ENCODE assay signal across 8 mouse cellular contexts in the genomic region with DNA sequence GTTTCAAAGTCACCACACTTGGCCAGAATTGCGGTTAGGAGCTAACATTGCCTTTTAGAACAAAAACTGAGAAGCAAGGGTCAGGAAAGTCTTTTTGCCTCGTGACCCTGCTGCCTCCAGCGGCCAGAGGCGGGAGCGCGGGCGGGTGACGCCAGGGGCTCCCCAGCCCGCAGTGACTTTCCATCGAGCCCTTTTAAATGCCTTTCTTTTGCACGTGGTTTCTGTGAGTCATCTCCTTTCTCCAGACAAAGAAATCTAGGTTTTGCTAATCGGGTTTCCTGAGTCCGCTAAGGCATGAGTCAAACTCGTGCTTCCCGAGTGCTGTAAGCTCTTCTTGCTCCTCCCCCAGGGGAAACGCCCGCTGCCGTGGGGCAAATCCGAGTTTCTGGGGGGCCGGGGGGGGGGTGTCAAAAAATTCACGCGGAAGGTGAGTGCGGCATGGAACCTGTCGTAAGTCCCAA. TPM values are rescaled to one million over a fixed set of nuclear protein-coding genes. Genes with fewer than 3 reads are reported as not detected.
DNase-seq lines count a peak whose midpoint lies in the region; ATAC-seq and TF ChIP-seq lines count a peak whose summit lies in the region.

No protein-coding gene starts in this region.

- POLR2A ChIA-PET in Patski (lab: Charles Lee), result interaction anchor here (0.6 to 1.8 kb wide), 5 partner anchors 17 to 51 kb away, joined by 3 to 14 read pairs (median 4); no protein-coding TSS in a partner anchor

- DNase-seq in Patski (ENCODE audit: low read depth, low spot score), result peak; percentile 94
- peak; percentile 81 to 86 for DNase-seq in cerebellum, postnatal 14 days
- DNase-seq in frontal cortex, postnatal 25 days (ENCODE audit: low spot score in 2 of 2), result peak; percentile 17 to 49
- peak; percentile 87 for DNase-seq in hindbrain, embryonic 14.5 days (ENCODE audit: low spot score)
- peak; percentile 65 to 67 for DNase-seq in left cerebral cortex, adult 9 months (ENCODE audit: low spot score in 2 of 2)
- peak; percentile 57 to 66 for DNase-seq in right cerebral cortex, adult 2 months (ENCODE audit: low spot score in 2 of 2)
- DNase-seq in urinary bladder, postnatal 10 days (ENCODE audit: low spot score), result peak; percentile 37

- in situ Hi-C loops in Patski (cut with MboI; ENCODE audit: low pct_unique_long_range_greater_than_20kb), result loop anchor here (25.0 kb wide), 1 partner anchor 165 kb away; a partner anchor contains a TSS

- ATAC-seq in Patski, result peak; percentile 73
- peak; percentile 85 for ATAC-seq in hindbrain, embryonic 14.5 days (ENCODE audit: low FRiP score)

- H3K4me3 ChIP-seq in hindbrain, embryonic 14.5 days (replicated peaks; ENCODE audit: low read length), result peak overlapping the region; percentile 40
- H3K4me3 ChIP-seq in megakaryocyte, embryonic 14.5 days (replicated peaks), result peak overlapping the region; percentile 89

- no peaks in the 10 kb centered on the region for H3K9me3 ChIP-seq in hindbrain, embryonic 14.5 days (ENCODE audit: control insufficient read depth, low read length)
- H3K9me3 ChIP-seq in megakaryocyte, embryonic 14.5 days, result peaks cover 3% of the 10 kb centered on the region; the same call in 1 of the 2 replicates

- H3K4me1 ChIP-seq in hindbrain, embryonic 14.5 days (replicated peaks; ENCODE audit: control insufficient read depth, insufficient read depth, low read length), result no peaks in the 10 kb centered on the region
- H3K4me1 ChIP-seq in megakaryocyte, embryonic 14.5 days, result peaks cover 25% of the 10 kb centered on the region

- peak overlapping the region; percentile 84 for H3K27ac ChIP-seq in hindbrain, embryonic 14.5 days

- no peaks in the 10 kb centered on the region for H3K36me3 ChIP-seq in hindbrain, embryonic 14.5 days (replicated peaks; ENCODE audit: control insufficient read depth, insufficient read depth)
- no peaks in the 10 kb centered on the region for H3K36me3 ChIP-seq in megakaryocyte, embryonic 14.5 days (replicated peaks; ENCODE audit: low read length)

- peak overlapping the region; percentile 73 for H3K4me2 ChIP-seq in hindbrain, embryonic 14.5 days (replicated peaks)

- no peaks in the 10 kb centered on the region for H3K27me3 ChIP-seq in Patski
- H3K27me3 ChIP-seq in hindbrain, embryonic 14.5 days (ENCODE audit: control insufficient read depth, insufficient read depth, low read length), result no peaks in the 10 kb centered on the region
- H3K27me3 ChIP-seq in megakaryocyte, embryonic 14.5 days (replicated peaks), result peaks cover 14% of the 10 kb centered on the region

- CTCF ChIA-PET in Patski (lab: Charles Lee), result interaction anchor here (1.0 to 2.5 kb wide), 15 partner anchors 9 to 55 kb away, joined by 3 to 17 read pairs (median 5); no protein-coding TSS in a partner anchor

- peak overlapping the region; percentile 64 for H3K9ac ChIP-seq in hindbrain, embryonic 14.5 days

- 3% methylated on average over 24 of the region's 24 CpGs for WGBS in hindbrain, embryonic 14.5 days

- TF ChIP-seq CTCF in Patski (IDR thresholded peaks at IDR 0.05), result peak; percentile 97

RNA-seq across cellular contexts. Expression of a gene that starts 38.4 kb away (rescaled TPM):
- 8,737 TPM for polyA plus RNA-seq in Patski (2021)
- polyA plus RNA-seq in hindbrain, embryonic 14.5 days (2014; fragmentation: Nextera tagmentation; extraction: Ambion mirVana), result 3,726 and 3,749 TPM in 2 replicates
- 154 and 597 TPM in 2 replicates for polyA plus RNA-seq in megakaryocyte, embryonic 14.5 days (2012; ENCODE audit: insufficient read depth, low replicate concordance)

Comparison
In these comparisons a context has a peak if more than half of its experiments do, and no peak if none do; other contexts are left out.
1. Peak in every context shown above with its lines: DNase-seq, ATAC-seq, H3K4me3 ChIP-seq and H3K27ac ChIP-seq.
2. DNase-seq: peak in every context shown above with its lines; median percentile 94 in Patski; 87 in hindbrain, embryonic 14.5 days; 84 in cerebellum, postnatal 14 days; 66 in left cerebral cortex, adult 9 months; 62 in right cerebral cortex, adult 2 months; 37 in urinary bladder, postnatal 10 days; 33 in frontal cortex, postnatal 25 days.